Mouse (Mus musculus) granulocyte monocyte progenitor cell, adult 5-6 weeks (primary cell): ENCODE data around the gene Trim44. TPM values are rescaled to one million over a fixed set of nuclear protein-coding genes. Genes with fewer than 3 reads are reported as not detected.

Experiments
- ATAC-seq: replicated peaks from 2 replicates; pipeline ENCODE4 v1.8.0; 2016; ENCODE audit warnings: mild to moderate bottlenecking, moderate TSS enrichment, inconsistent platforms; ENCODE audit not compliant: poor library complexity, severe bottlenecking
- total RNA-seq, 2 experiments: library from RNA; stranded (forward) in 1 of 2; stranded (reverse) in 1 of 2; fragments of 200-712, 200-1000 nt in 1 of 2; fragments of >200 nt in 1 of 2; fragmentation: Nextera tagmentation in 1 of 2; gene quantifications; 2 replicates each; pipeline ENCODE4 v1.2.3; 2014 to 2017

Trim44 gene
- total RNA-seq (2014; fragmentation: Nextera tagmentation) (31.9 and 39.3 TPM in 2 replicates), total RNA-seq (2017) (42.2 and 44.7 TPM in 2 replicates)

- ATAC-seq = no peak
These were observed at the start of gene Trim44 for GRCm38 (mm10) chr2:102407363-102408184. Trim44 (minus strand) TSS chr2:102407828.

GRCm38 (mm10) chr2:102455126-102455525 is 47.5 kb upstream of the Trim44 start:
- ATAC-seq = no peak

- no peak for ATAC-seq
These were observed 45.8 kb upstream of the Trim44 start for GRCm38 (mm10) chr2:102453447-102453846.

- 0 out of 2 replicates have a peak, but pooled peaks have one; percentile 8 for ATAC-seq
These were observed 44.3 kb upstream of the Trim44 start, which contains the start of gene Fjx1 for GRCm38 (mm10) chr2:102451671-102452549. Fjx1 (minus strand) TSS chr2:102452499.

GRCm38 (mm10) chr2:102450761-102451670 is 43.4 kb upstream of the Trim44 start:
- ATAC-seq = peak; percentile 37

- ATAC-seq = peak; percentile 24; the same call in 1 of the 2 replicates
These were observed 42.7 kb upstream of the Trim44 start for GRCm38 (mm10) chr2:102450248-102450760.

GRCm38 (mm10) chr2:102449630-102450247 is 42.1 kb upstream of the Trim44 start:
- ATAC-seq = peak; percentile 17; the same call in 1 of the 2 replicates

- no peak for ATAC-seq
These were observed 41.4 kb upstream of the Trim44 start for GRCm38 (mm10) chr2:102449056-102449455.

GRCm38 (mm10) chr2:102447831-102448230 is 40.2 kb upstream of the Trim44 start:
- no peak for ATAC-seq

GRCm38 (mm10) chr2:102446851-102447250 is 39.2 kb upstream of the Trim44 start:
- no peak for ATAC-seq

- no peak for ATAC-seq
These were observed 29.9 kb upstream of the Trim44 start for GRCm38 (mm10) chr2:102437357-102438030.

- no peak for ATAC-seq
These were observed 26.3 kb upstream of the Trim44 start for GRCm38 (mm10) chr2:102433879-102434278.

- ATAC-seq = no peak
These were observed 23.5 kb upstream of the Trim44 start for GRCm38 (mm10) chr2:102431084-102431483.

GRCm38 (mm10) chr2:102427974-102428373 is 20.3 kb upstream of the Trim44 start:
- ATAC-seq = no peak

- ATAC-seq = no peak
These were observed 18.8 kb upstream of the Trim44 start for GRCm38 (mm10) chr2:102426434-102426833.

- no peak for ATAC-seq
These were observed 8.6 kb upstream of the Trim44 start for GRCm38 (mm10) chr2:102416149-102416743.

GRCm38 (mm10) chr2:102412738-102413137 is 5.1 kb upstream of the Trim44 start:
- no peak for ATAC-seq

- no peak for ATAC-seq
These were observed 3.0 kb upstream of the Trim44 start for GRCm38 (mm10) chr2:102410615-102411014.
